Mouse (Mus musculus): ENCODE data around the gene Fbxo6. TPM values are rescaled to one million over a fixed set of nuclear protein-coding genes. Genes with fewer than 3 reads are reported as not detected.

The Fbxo6 gene
- total RNA-seq, 4 experiments from 2014 or later: 44.3 to 53.2 (median 47.5) TPM

GRCm38 (mm10) chr4:148160436-148161390 is 8.8 kb upstream of the Fbxo6 start, which contains the start of the genes Fbxo44 and Fbxo2:
TSS of gene Fbxo44 (minus strand) at chr4:148160482.
TSS of gene Fbxo2 (plus strand) at chr4:148160621.
- DNase-seq (ENCODE audit: low spot score in 2 of 2): no peak

GRCm38 (mm10) chr4:148159544-148160435 is 7.8 kb upstream of the Fbxo6 start:
- peak; percentile 90 to 91 for DNase-seq (ENCODE audit: low spot score in 2 of 2)

- DNase-seq (ENCODE audit: low spot score in 2 of 2): no peak
Observed at GRCm38 (mm10) chr4:148158436-148159348, 6.8 kb upstream of the Fbxo6 start.

DNA sequence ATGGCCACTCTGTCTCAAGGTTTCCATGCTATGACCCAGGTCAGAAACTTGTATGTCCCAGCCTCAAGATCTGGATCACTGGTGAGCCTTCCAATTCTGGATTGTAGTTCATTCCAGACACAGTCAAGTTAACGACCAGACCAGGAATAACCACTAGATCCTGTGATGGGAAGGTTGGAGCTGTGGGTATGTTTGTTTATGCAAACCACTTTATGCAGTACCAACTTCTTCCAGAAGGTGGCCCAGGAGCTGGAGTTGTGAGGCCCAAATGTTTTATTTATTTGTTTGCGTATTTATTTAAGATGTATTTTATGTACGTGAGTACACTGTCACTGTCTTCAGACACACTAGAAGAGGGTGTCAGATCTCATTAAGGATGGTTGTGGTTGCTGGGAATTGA is 3.0 kb upstream of the Fbxo6 start:
- DNase-seq (ENCODE audit: low spot score in 2 of 2): no peak

- DNase-seq (ENCODE audit: low spot score in 2 of 2): no peak
Observed at GRCm38 (mm10) chr4:148154006-148154405, 2.1 kb upstream of the Fbxo6 start.

DNA sequence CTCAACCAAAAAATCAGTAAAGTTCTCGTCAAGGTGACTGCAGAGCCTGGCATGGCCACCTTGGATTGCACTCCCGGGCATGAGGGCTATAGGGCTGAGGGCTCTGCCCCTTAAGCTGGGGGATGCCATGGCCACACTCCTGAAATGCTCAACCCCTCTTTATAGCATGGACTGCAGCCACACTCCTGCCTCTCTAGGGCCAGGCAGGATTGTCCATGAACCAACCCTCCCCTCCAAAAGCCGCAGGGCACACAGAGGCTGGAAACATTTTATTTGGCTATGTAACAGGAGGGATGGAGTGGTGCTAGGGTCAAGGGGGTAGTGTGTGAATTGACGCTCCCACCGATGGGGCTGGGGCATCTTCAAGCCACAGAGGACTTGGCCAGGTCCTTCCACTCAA is 607 bp upstream of the Fbxo6 start:
- DNase-seq (ENCODE audit: low spot score in 2 of 2): no peak

DNA sequence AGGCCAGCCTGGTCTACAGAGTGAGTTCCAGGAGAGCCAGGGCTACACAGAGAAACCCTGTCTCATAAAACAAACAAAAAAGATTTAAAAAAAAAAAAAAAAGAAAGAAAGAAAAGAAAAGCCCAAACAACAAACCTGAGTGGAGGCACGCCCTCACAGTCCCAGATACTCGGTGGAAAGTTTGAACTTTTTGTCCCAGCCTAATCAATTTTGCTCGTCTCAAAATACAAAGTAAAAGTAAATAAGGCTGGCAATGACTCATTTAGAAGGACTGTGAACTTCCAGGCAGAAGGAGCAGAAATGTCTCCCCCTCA is 1.0 kb downstream of the Fbxo6 start:
- no peak for DNase-seq (ENCODE audit: low spot score in 2 of 2)

DNA sequence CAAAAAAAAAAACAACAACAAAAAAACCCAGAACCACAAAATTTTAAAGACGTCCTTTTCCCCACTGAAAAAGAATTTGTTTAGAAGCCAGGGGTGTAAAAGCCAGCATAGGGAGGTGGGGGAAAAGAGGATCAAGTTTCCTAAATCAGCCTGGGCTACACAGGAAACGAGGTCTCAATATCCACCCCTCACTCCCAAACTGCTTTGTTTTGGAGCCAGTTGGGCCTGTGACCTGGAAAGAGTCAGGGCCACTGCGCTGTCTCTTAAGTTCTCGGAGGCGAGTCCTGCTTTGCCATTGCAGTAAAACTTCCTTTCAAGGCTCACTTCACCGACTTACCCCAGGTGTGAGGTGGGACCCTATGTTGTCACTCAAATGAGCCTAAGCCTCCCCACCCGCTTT is 1.7 kb downstream of the Fbxo6 start:
- DNase-seq (ENCODE audit: low spot score in 2 of 2): no peak

DNA sequence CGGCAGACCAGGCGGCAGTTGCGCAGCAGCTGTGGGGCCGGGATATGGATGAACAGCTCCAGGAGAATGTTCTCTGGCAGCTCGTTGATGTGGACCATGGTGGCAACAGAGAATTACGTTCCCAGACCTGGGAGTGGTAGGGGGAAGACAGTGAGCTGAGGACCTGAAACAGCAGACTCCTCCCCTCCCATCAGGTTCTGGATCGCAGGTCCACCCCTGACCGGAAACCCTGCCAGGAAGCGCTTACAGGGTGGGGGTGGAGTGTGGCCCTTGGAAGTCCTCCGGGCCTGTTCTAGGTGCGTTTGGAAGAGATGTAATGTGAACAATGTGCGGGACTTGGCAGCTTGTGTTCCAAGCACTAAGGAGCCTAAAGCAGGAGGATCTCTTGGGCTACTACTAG is 2.4 kb downstream of the Fbxo6 start:
- no peak for DNase-seq (ENCODE audit: low spot score in 2 of 2)

GRCm38 (mm10) chr4:148147714-148148113 is 4.2 kb downstream of the Fbxo6 start:
- DNase-seq (ENCODE audit: low spot score in 2 of 2): no peak

DNA sequence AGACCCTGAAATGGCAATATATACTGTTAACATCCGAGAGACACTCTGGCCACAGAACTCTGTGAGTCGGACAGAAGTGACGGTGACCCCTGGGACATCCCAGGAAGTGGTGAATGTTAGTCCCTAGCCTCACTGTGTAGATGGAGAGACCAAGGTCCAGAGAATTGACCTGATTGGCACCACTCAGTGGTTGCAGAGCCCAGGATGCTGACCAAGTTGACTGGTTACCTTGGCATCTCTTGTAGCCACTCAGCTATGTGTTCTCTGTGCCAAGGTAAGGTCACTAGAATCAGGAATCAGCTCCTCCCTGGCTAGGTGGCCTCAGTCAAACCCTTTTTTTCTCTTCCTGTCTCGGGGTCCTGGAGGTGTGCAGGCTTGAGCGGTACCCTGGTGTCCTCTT is 8.2 kb downstream of the Fbxo6 start:
- DNase-seq (ENCODE audit: low spot score in 2 of 2): no peak

- DNase-seq (ENCODE audit: low spot score in 2 of 2): peak; percentile 92
Observed at GRCm38 (mm10) chr4:148140098-148141011, 11.6 kb downstream of the Fbxo6 start.

GRCm38 (mm10) chr4:148139767-148140097 is 12.2 kb downstream of the Fbxo6 start:
- DNase-seq (ENCODE audit: low spot score in 2 of 2): no peak

- no peak for DNase-seq (ENCODE audit: low spot score in 2 of 2)
Observed at GRCm38 (mm10) chr4:148137503-148137902, 14.4 kb downstream of the Fbxo6 start.

GRCm38 (mm10) chr4:148134988-148135387 is 17.0 kb downstream of the Fbxo6 start:
- no peak for DNase-seq (ENCODE audit: low spot score in 2 of 2)

DNA sequence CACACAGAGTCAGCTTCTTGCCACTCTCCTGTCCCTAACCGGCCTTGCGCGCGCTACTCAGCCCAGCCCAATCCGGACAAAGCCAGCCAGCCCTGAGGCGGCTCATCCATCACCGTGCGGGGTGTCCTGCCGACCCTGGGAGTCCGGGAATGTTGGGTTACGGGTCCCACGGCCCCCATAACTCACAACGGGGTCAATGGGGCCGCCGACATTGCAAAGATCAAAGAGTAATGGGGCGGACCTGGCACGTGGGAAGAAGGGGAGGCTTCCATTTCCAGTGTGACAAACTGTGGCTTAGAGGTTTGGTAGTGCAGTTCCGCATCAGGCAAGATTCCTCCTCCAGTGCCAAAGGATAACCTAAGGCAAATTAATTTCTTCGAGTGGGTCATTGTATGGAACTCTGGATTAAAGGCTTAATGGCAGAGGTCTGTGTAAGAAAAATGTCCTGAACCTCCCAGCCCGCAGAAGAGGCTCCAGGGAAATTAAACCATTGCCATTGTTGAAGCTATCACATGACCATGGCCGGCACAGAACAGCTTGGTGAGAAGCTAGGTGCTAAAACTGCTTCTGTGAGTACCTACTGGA is 20.4 kb downstream of the Fbxo6 start:
- no peak for DNase-seq (ENCODE audit: low spot score in 2 of 2)

- no peak for DNase-seq (ENCODE audit: low spot score in 2 of 2)
Observed at GRCm38 (mm10) chr4:148130561-148131413, 21.2 kb downstream of the Fbxo6 start, which contains the start of gene Draxin. TSS of gene Draxin (minus strand) at chr4:148130698.

GRCm38 (mm10) chr4:148130133-148130532 is 21.8 kb downstream of the Fbxo6 start, which contains the start of gene Mad2l2:
TSS of gene Mad2l2 (plus strand) at chr4:148130384.
- no peak for DNase-seq (ENCODE audit: low spot score in 2 of 2)

GRCm38 (mm10) chr4:148128672-148129071 is 23.3 kb downstream of the Fbxo6 start:
- DNase-seq (ENCODE audit: low spot score in 2 of 2): no peak
